Mouse (Mus musculus): ENCODE data around the gene Gm9903. TPM values are rescaled to one million over a fixed set of nuclear protein-coding genes. Genes with fewer than 3 reads are reported as not detected.

Gene Gm9903
- 0.36 and 0.79 TPM in 2 replicates for polyA plus RNA-seq (2015; fragmentation: Nextera tagmentation; extraction: Ambion mirVana)

GRCm38 (mm10) chr5:33629301-33629987 lies at the start of gene Gm9903, which contains the start of gene Fam53a:
Gene Gm9903, plus strand, starts transcription at chr5:33629925.
Gene Fam53a, minus strand, starts transcription at chr5:33629635.
- Histone ChIP-seq H3K9me3 (replicated peaks) (no peaks in the 10 kb centered on the region), H3K27ac (peak within 1 kb of the TSS; percentile 94), H3K27me3 (no peaks in the 10 kb centered on the region), H3K36me3 (peaks cover under 1% of the 10 kb centered on the region; the same call in 1 of the 2 replicates), H3K4me2 (peak within 1 kb of the TSS; percentile 82), H3K4me1 (peaks cover 17% of the 10 kb centered on the region), H3K4me3 (replicated peaks) (peak within 1 kb of the TSS; percentile 84), H3K9ac (peak within 1 kb of the TSS; percentile 83)
- WGBS, result under 1% methylated on average over 99 of the region's 99 CpGs
- peak; percentile 96 for ATAC-seq (replicated peaks; ENCODE audit: low FRiP score)

GRCm38 (mm10) chr5:33580336-33580735 lies 49.4 kb upstream of the Gm9903 start:
- Histone ChIP-seq H3K4me1 (0 out of 2 replicates have a peak, but pooled peaks cover 6% of the 10 kb centered on the region), H3K36me3 (no peaks in the 10 kb centered on the region), H3K4me3 (replicated peaks) (no peak overlapping the region), H3K4me2 (no peak overlapping the region), H3K27ac (no peak overlapping the region), H3K9me3 (replicated peaks) (no peaks in the 10 kb centered on the region), H3K9ac (no peak overlapping the region), H3K27me3 (no peaks in the 10 kb centered on the region)
- 84% methylated on average over 1 of the region's 1 CpGs for WGBS
- no peak for ATAC-seq (replicated peaks; ENCODE audit: low FRiP score)

- ATAC-seq (replicated peaks; ENCODE audit: low FRiP score), result no peak
- Histone ChIP-seq H3K36me3 (no peaks in the 10 kb centered on the region), H3K4me2 (no peak overlapping the region), H3K4me1 (peaks cover 11% of the 10 kb centered on the region; the same call in 1 of the 2 replicates), H3K9ac (no peak overlapping the region), H3K27me3 (peaks cover 11% of the 10 kb centered on the region; the same call in 1 of the 2 replicates), H3K27ac (no peak overlapping the region), H3K9me3 (replicated peaks) (no peaks in the 10 kb centered on the region), H3K4me3 (replicated peaks) (no peak overlapping the region)
- 43% methylated on average over 18 of the region's 18 CpGs for WGBS
These were observed 42.1 kb upstream of the Gm9903 start for GRCm38 (mm10) chr5:33587498-33588058.

- Histone ChIP-seq H3K9ac (no peak overlapping the region), H3K4me2 (no peak overlapping the region), H3K27me3 (peaks cover 11% of the 10 kb centered on the region; the same call in 1 of the 2 replicates), H3K27ac (no peak overlapping the region), H3K4me1 (peaks cover 11% of the 10 kb centered on the region; the same call in 1 of the 2 replicates), H3K36me3 (no peaks in the 10 kb centered on the region), H3K9me3 (replicated peaks) (no peaks in the 10 kb centered on the region), H3K4me3 (replicated peaks) (no peak overlapping the region)
- 71% methylated on average over 3 of the region's 3 CpGs for WGBS
- ATAC-seq (replicated peaks; ENCODE audit: low FRiP score), result no peak
These were observed 41.7 kb upstream of the Gm9903 start for GRCm38 (mm10) chr5:33588066-33588465.

- H3K4me3 ChIP-seq (replicated peaks), result no peak overlapping the region
- peaks cover 11% of the 10 kb centered on the region; the same call in 1 of the 2 replicates for H3K27me3 ChIP-seq
- H3K36me3 ChIP-seq, result no peaks in the 10 kb centered on the region
- H3K9ac ChIP-seq, result no peak overlapping the region
- H3K27ac ChIP-seq, result no peak overlapping the region
- no peak for ATAC-seq (replicated peaks; ENCODE audit: low FRiP score)
- H3K9me3 ChIP-seq (replicated peaks), result no peaks in the 10 kb centered on the region
- no peak overlapping the region for H3K4me2 ChIP-seq
- 65% methylated on average over 5 of the region's 5 CpGs for WGBS
- H3K4me1 ChIP-seq, result peaks cover 5% of the 10 kb centered on the region; the same call in 1 of the 2 replicates
These were observed 40.4 kb upstream of the Gm9903 start for GRCm38 (mm10) chr5:33589221-33589888.

GRCm38 (mm10) chr5:33593620-33594019 lies 36.1 kb upstream of the Gm9903 start:
- Histone ChIP-seq H3K9me3 (replicated peaks) (no peaks in the 10 kb centered on the region), H3K4me2 (no peak overlapping the region), H3K27ac (no peak overlapping the region), H3K9ac (no peak overlapping the region), H3K27me3 (0 out of 2 replicates have a peak, but pooled peaks cover 4% of the 10 kb centered on the region), H3K36me3 (peaks cover 6% of the 10 kb centered on the region), H3K4me3 (replicated peaks) (no peak overlapping the region), H3K4me1 (no peaks in the 10 kb centered on the region)
- 0 out of 2 replicates have a peak, but pooled peaks have one; percentile 52 for ATAC-seq (replicated peaks; ENCODE audit: low FRiP score)
- 39% methylated on average over 2 of the region's 2 CpGs for WGBS

- 73% methylated on average over 5 of the region's 5 CpGs for WGBS
These were observed 24.4 kb upstream of the Gm9903 start for GRCm38 (mm10) chr5:33605314-33605713.

GRCm38 (mm10) chr5:33606631-33607030 lies 23.1 kb upstream of the Gm9903 start:
- H3K9me3 ChIP-seq (replicated peaks), result no peaks in the 10 kb centered on the region
- WGBS, result 69% methylated on average over 7 of the region's 7 CpGs
- ATAC-seq (replicated peaks; ENCODE audit: low FRiP score), result no peak
- no peak overlapping the region for H3K9ac ChIP-seq
- H3K27me3 ChIP-seq, result no peaks in the 10 kb centered on the region
- H3K4me1 ChIP-seq, result no peaks in the 10 kb centered on the region
- H3K4me2 ChIP-seq, result no peak overlapping the region
- no peak overlapping the region for H3K27ac ChIP-seq
- no peak overlapping the region for H3K4me3 ChIP-seq (replicated peaks)
- peaks cover 78% of the 10 kb centered on the region for H3K36me3 ChIP-seq

More at GRCm38 (mm10) chr5:33605314-33605713, 24.4 kb upstream of the Gm9903 start:
- H3K9ac ChIP-seq, result no peak overlapping the region
- H3K27ac ChIP-seq, result no peak overlapping the region
- no peak overlapping the region for H3K4me2 ChIP-seq
- H3K4me1 ChIP-seq, result no peaks in the 10 kb centered on the region
- H3K4me3 ChIP-seq (replicated peaks), result no peak overlapping the region
- no peaks in the 10 kb centered on the region for H3K9me3 ChIP-seq (replicated peaks)
- H3K36me3 ChIP-seq, result peaks cover 75% of the 10 kb centered on the region
- ATAC-seq (replicated peaks; ENCODE audit: low FRiP score), result no peak
- no peaks in the 10 kb centered on the region for H3K27me3 ChIP-seq

GRCm38 (mm10) chr5:33607434-33607833 lies 22.3 kb upstream of the Gm9903 start:
- H3K9ac ChIP-seq, result no peak overlapping the region
- ATAC-seq (replicated peaks; ENCODE audit: low FRiP score), result no peak
- no peak overlapping the region for H3K27ac ChIP-seq
- H3K4me2 ChIP-seq, result no peak overlapping the region
- H3K4me3 ChIP-seq (replicated peaks), result no peak overlapping the region
- no peaks in the 10 kb centered on the region for H3K4me1 ChIP-seq
- whole genome bisulfite sequencing, result 97% methylated on average over 15 of the region's 15 CpGs
- no peaks in the 10 kb centered on the region for H3K27me3 ChIP-seq
- no peaks in the 10 kb centered on the region for H3K9me3 ChIP-seq (replicated peaks)
- H3K36me3 ChIP-seq, result peaks cover 84% of the 10 kb centered on the region

GRCm38 (mm10) chr5:33609226-33609625 lies 20.5 kb upstream of the Gm9903 start:
- no peak for ATAC-seq (replicated peaks; ENCODE audit: low FRiP score)
- no peak overlapping the region for H3K4me2 ChIP-seq
- no peaks in the 10 kb centered on the region for H3K9me3 ChIP-seq (replicated peaks)
- no peak overlapping the region for H3K4me3 ChIP-seq (replicated peaks)
- WGBS, result 71% methylated on average over 1 of the region's 1 CpGs
- no peak overlapping the region for H3K27ac ChIP-seq
- peaks cover 89% of the 10 kb centered on the region for H3K36me3 ChIP-seq
- H3K4me1 ChIP-seq, result no peaks in the 10 kb centered on the region
- no peaks in the 10 kb centered on the region for H3K27me3 ChIP-seq
- no peak overlapping the region for H3K9ac ChIP-seq

GRCm38 (mm10) chr5:33611795-33612194 lies 17.9 kb upstream of the Gm9903 start:
- H3K4me2 ChIP-seq, result no peak overlapping the region
- H3K9me3 ChIP-seq (replicated peaks), result no peaks in the 10 kb centered on the region
- no peaks in the 10 kb centered on the region for H3K4me1 ChIP-seq
- H3K4me3 ChIP-seq (replicated peaks), result no peak overlapping the region
- H3K9ac ChIP-seq, result no peak overlapping the region
- 97% methylated on average over 1 of the region's 1 CpGs for WGBS
- no peaks in the 10 kb centered on the region for H3K27me3 ChIP-seq
- no peak for ATAC-seq (replicated peaks; ENCODE audit: low FRiP score)
- H3K36me3 ChIP-seq, result peaks cover 74% of the 10 kb centered on the region
- H3K27ac ChIP-seq, result no peak overlapping the region

GRCm38 (mm10) chr5:33614391-33614790 lies 15.3 kb upstream of the Gm9903 start:
- Histone ChIP-seq H3K9me3 (replicated peaks) (no peaks in the 10 kb centered on the region), H3K4me1 (no peaks in the 10 kb centered on the region), H3K36me3 (peaks cover 48% of the 10 kb centered on the region), H3K4me3 (replicated peaks) (no peak overlapping the region), H3K9ac (no peak overlapping the region), H3K27me3 (no peaks in the 10 kb centered on the region), H3K27ac (no peak overlapping the region), H3K4me2 (no peak overlapping the region)
- ATAC-seq (replicated peaks; ENCODE audit: low FRiP score), result no peak
- 85% methylated on average over 6 of the region's 6 CpGs for WGBS
